Mouse (Mus musculus) embryonic facial prominence, embryonic 10.5 days (tissue): Measurements from ENCODE around the gene Ptbp2. TPM values are rescaled to one million over a fixed set of nuclear protein-coding genes. Genes with fewer than 3 reads are reported as not detected.

ENCODE experiments used
- microRNA-seq: library from miRNA; unstranded; fragments of <30 nt; microRNA quantifications from one replicate; pipeline ENCODE4, GENCODE M21; 2017
- polyA plus RNA-seq: library from polyadenylated mRNA; unstranded; fragments of >200 nt; fragmentation: Nextera tagmentation; extraction: Ambion mirVana; gene quantifications from 2 replicates; pipeline ENCODE4 v1.2.1, GENCODE M21; 2016

Gene Ptbp2
- polyA plus RNA-seq, 1 experiment from 2014 or later, result 174 TPM

Small RNA genes lying within 50 kb of the gene (microRNA-seq; reads per million reads assigned to microRNA genes)
- not detected for gene Gm24744
